Mouse (Mus musculus) limb, embryonic 12.5 days (tissue): ENCODE results near the gene Rasd1. TPM values are rescaled to one million over a fixed set of nuclear protein-coding genes. Genes with fewer than 3 reads are reported as not detected.
A peak's percentile ranks its signal among the peaks of the same experiment; 100 is the strongest.

Experiments
- ATAC-seq: fragments of 200-750 bp; cut with Nextera tagmentation; 2 replicates; pipeline ENCODE4 v1.8.0; 2017; ENCODE audit warnings: low read depth, moderate TSS enrichment; ENCODE audit not compliant: insufficient number of reproducible peaks, insufficient read depth, low FRiP score, low TSS enrichment
- H3K27ac ChIP-seq: fragments of 300-500 bp; sonication (generic); 2 replicates; pipeline ENCODE4 v1.5.1; 2016; ENCODE audit warnings: mild to moderate bottlenecking, moderate library complexity
- H3K27me3 ChIP-seq: fragments of 300-500 bp; sonication (generic); 2 replicates; pipeline ENCODE4 v1.6.1; 2016; ENCODE audit warnings: mild to moderate bottlenecking, moderate library complexity
- H3K36me3 ChIP-seq: fragments of 300-500 bp; sonication (generic); 2 replicates; pipeline ENCODE4 v1.6.1; 2016; ENCODE audit warnings: mild to moderate bottlenecking, moderate library complexity
- H3K4me1 ChIP-seq: fragments of 300-500 bp; sonication (generic); replicated peaks from 2 replicates; pipeline ENCODE4 v1.6.1; 2016
- H3K4me2 ChIP-seq: fragments of 300-500 bp; sonication (generic); 2 replicates; pipeline ENCODE4 v1.6.1; 2016; ENCODE audit warnings: mild to moderate bottlenecking, moderate library complexity
- H3K4me3 ChIP-seq: fragments of 300-500 bp; sonication (generic); replicated peaks from 2 replicates; pipeline ENCODE4 v1.5.1; 2016; ENCODE audit warnings: mild to moderate bottlenecking
- H3K9ac ChIP-seq: fragments of 300-500 bp; sonication (generic); replicated peaks from 2 replicates; pipeline ENCODE4 v1.6.1; 2016; ENCODE audit warnings: mild to moderate bottlenecking, moderate library complexity
- H3K9me3 ChIP-seq: fragments of 300-500 bp; sonication (generic); 2 replicates; pipeline ENCODE4 v1.6.1; 2016; ENCODE audit warnings: mild to moderate bottlenecking, moderate library complexity
- WGBS: fragments of 180-500 bp; shearing (Covaris S2); methylation state at CpG from one replicate; pipeline ENCODE4 v1.1.7; 2016; 5-methylcytosine and 5-hydroxymethylcytosine counted together
- polyA plus RNA-seq: library from polyadenylated mRNA; unstranded; fragments of >200 nt; fragmentation: Nextera tagmentation; extraction: Ambion mirVana; gene quantifications from 2 replicates; pipeline ENCODE4 v1.2.1, GENCODE M21; 2016

Gene Rasd1
- polyA plus RNA-seq, result 1.5 and 1.7 TPM in 2 replicates

GRCm38 (mm10) chr11:59964818-59965217 lies at the start of gene Rasd1:
Rasd1 (minus strand) TSS chr11:59964944.
- Histone ChIP-seq H3K9ac (peak within 1 kb of the TSS; percentile 53), H3K4me1 (peaks cover 39% of the 10 kb centered on the region), H3K27me3 (peaks cover 34% of the 10 kb centered on the region), H3K4me3 (peak within 1 kb of the TSS; percentile 47), H3K27ac (no peak within 1 kb of the TSS), H3K4me2 (peak within 1 kb of the TSS; percentile 91), H3K36me3 (peaks cover 24% of the 10 kb centered on the region), H3K9me3 (no peaks in the 10 kb centered on the region)
- under 1% methylated on average over 28 of the region's 28 CpGs for WGBS
- ATAC-seq, result peak; percentile 83; the same call in 1 of the 2 replicates

DNA sequence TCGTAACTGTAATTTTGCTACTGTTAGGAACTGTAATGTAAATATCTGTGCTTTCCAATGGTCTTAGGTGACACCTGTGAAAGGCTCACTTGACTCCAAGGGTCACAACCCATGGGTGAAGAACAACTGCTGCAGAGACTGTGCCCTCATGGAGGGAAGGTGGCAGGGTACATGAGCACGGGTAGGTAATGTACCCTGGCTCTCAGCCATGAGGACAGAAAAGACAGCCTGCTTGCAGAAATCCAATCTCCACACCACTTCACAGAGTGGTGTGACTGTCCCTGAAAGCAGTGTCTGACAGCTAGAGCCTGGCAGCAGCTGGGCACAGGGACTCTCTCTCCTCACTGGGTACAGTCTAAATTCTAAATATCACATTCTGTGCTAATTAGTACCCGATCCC lies 46.8 kb upstream of the Rasd1 start:
- Histone ChIP-seq H3K4me3 (no peak overlapping the region), H3K4me1 (no peaks in the 10 kb centered on the region; the same call in 1 of the 2 replicates), H3K27me3 (no peaks in the 10 kb centered on the region), H3K9me3 (no peaks in the 10 kb centered on the region), H3K36me3 (no peaks in the 10 kb centered on the region), H3K4me2 (no peak overlapping the region), H3K27ac (no peak overlapping the region), H3K9ac (no peak overlapping the region)
- no peak for ATAC-seq
- WGBS, result 92% methylated on average over 3 of the region's 3 CpGs

DNA sequence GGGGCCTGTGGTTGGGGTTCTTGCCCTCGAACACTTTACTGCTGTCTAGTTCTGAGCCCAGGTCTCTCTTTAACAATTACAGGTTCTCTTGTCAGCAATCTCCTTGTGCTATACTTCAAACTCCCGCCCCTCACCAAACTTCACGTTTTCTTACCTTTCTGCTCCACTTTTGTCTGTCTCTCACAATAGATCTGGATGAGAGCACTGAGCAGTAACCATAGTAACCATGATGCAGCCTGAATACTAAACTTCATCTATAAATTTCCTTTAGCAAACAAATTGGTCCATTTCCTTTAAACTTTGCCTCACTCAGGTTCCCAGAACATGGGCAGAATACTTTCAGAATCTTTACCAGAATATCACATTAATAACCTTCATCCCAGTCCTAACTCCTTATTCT lies 44.7 kb upstream of the Rasd1 start:
- no peak overlapping the region for H3K4me3 ChIP-seq
- H3K4me1 ChIP-seq, result no peaks in the 10 kb centered on the region

DNA sequence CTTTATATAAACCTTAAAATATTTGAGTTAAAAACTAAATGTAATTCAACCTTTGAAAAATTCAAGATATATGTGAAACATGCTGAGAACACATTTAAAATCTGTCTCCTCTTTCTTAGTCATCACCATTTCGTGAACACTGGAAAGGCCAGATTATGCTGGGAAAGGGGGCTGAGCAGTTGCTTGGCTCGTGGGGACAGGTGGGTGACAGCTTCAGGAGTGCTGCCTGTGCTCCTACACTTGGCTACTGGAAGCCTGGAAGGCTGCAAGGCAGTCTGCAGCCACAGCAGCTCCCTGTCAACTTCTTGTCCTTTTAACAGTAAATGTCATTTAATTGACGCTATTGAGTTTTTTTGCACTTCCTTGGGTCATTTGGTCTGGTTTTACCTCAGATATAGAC lies 41.1 kb upstream of the Rasd1 start:
- H3K4me3 ChIP-seq, result no peak overlapping the region
- no peaks in the 10 kb centered on the region for H3K4me1 ChIP-seq
- no peaks in the 10 kb centered on the region for H3K36me3 ChIP-seq
- no peak overlapping the region for H3K9ac ChIP-seq
- 71% methylated on average over 3 of the region's 3 CpGs for WGBS
- no peak for ATAC-seq
- H3K4me2 ChIP-seq, result no peak overlapping the region
- no peaks in the 10 kb centered on the region for H3K27me3 ChIP-seq
- H3K9me3 ChIP-seq, result no peaks in the 10 kb centered on the region
- H3K27ac ChIP-seq, result no peak overlapping the region

More for the DNA sequence above, 44.7 kb upstream of the Rasd1 start:
- no peaks in the 10 kb centered on the region for H3K9me3 ChIP-seq
- no peak overlapping the region for H3K4me2 ChIP-seq
- no peak for ATAC-seq
- H3K27me3 ChIP-seq, result no peaks in the 10 kb centered on the region
- no peak overlapping the region for H3K27ac ChIP-seq
- H3K36me3 ChIP-seq, result no peaks in the 10 kb centered on the region
- no peak overlapping the region for H3K9ac ChIP-seq
- 86% methylated on average over 3 of the region's 3 CpGs for WGBS

DNA sequence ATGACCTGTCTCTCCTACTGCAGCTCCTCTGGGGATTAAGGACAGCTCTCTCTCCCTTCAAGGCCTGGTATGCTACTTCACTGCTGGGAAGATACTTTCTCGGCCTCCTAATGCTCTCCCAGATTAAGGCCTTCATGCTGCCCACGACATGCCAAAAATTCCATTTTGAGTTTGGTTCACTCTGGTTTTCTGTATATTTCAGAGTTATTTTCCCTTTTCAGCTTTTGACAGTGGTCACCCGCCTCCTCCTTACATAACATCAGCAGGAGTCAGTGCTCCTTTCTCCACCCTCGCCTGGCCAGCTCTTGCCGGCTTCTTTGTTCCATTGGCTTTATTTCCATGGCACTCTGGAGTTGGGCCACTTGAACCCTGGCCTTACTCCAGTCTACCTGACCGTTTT lies 40.0 kb upstream of the Rasd1 start:
- Histone ChIP-seq H3K4me1 (no peaks in the 10 kb centered on the region), H3K27ac (no peak overlapping the region), H3K9me3 (no peaks in the 10 kb centered on the region), H3K27me3 (no peaks in the 10 kb centered on the region), H3K4me3 (no peak overlapping the region), H3K4me2 (no peak overlapping the region), H3K9ac (no peak overlapping the region), H3K36me3 (no peaks in the 10 kb centered on the region)
- 82% methylated on average over 6 of the region's 6 CpGs for WGBS
- ATAC-seq, result no peak

DNA sequence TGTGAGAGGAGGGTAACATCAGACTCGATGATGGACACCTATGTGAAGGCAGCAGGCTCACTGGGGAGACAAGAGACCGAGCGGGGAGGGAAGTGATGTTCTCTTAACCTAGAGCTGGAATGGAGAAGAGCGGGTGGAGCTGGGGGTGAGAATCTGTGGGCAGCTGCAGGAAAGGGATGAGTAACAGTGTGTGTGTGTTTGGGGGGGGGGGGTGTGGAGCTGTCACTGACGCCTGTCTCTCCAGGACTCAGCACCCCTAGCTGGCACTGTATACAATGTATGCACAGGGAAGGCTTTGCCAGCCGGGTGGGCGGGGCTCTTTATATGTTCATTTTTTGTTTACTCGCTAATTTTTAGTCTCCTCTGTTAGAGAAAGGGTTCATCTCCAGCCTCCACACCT lies 39.1 kb upstream of the Rasd1 start:
- Histone ChIP-seq H3K27ac (no peak overlapping the region), H3K4me3 (no peak overlapping the region), H3K9me3 (no peaks in the 10 kb centered on the region), H3K4me1 (no peaks in the 10 kb centered on the region), H3K36me3 (no peaks in the 10 kb centered on the region), H3K27me3 (no peaks in the 10 kb centered on the region), H3K9ac (no peak overlapping the region), H3K4me2 (no peak overlapping the region)
- 84% methylated on average over 8 of the region's 8 CpGs for WGBS
- no peak for ATAC-seq

- Histone ChIP-seq H3K9ac (no peak overlapping the region), H3K4me2 (no peak overlapping the region), H3K27me3 (no peaks in the 10 kb centered on the region), H3K4me1 (no peaks in the 10 kb centered on the region), H3K9me3 (no peaks in the 10 kb centered on the region), H3K27ac (no peak overlapping the region), H3K36me3 (no peaks in the 10 kb centered on the region), H3K4me3 (no peak overlapping the region)
- no peak for ATAC-seq
- WGBS, result 78% methylated on average over 5 of the region's 5 CpGs
Measured at GRCm38 (mm10) chr11:60001231-60001980, 36.7 kb upstream of the Rasd1 start.

- no peak for ATAC-seq
- H3K4me2 ChIP-seq, result no peak overlapping the region
- no peaks in the 10 kb centered on the region for H3K27me3 ChIP-seq
- no peaks in the 10 kb centered on the region for H3K9me3 ChIP-seq
- H3K4me3 ChIP-seq, result no peak overlapping the region
- H3K27ac ChIP-seq, result no peak overlapping the region
- H3K9ac ChIP-seq, result no peak overlapping the region
- 79% methylated on average over 9 of the region's 9 CpGs for WGBS
- peaks cover 7% of the 10 kb centered on the region; the same call in 1 of the 2 replicates for H3K4me1 ChIP-seq
- no peaks in the 10 kb centered on the region for H3K36me3 ChIP-seq
Measured at GRCm38 (mm10) chr11:59994318-59994717, 29.6 kb upstream of the Rasd1 start.

DNA sequence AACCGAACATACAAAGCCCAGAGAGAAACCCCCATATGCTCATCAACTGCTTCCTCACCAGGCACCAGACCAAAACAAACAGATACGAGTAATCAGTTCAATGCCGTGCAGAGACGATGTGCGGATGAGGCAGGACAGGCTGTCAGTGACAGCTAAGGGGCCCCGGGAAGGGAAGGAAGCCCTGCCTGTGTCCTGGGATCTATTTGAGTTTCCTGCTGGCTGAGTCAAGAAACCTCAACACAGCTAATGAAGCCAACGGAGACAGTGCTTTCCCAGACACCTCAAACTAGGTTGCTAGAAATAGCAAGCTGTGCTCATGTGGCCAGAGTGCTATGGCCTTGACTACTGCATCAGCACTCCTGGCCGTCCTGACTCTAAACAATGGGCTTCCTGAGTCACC lies 26.6 kb upstream of the Rasd1 start:
- Histone ChIP-seq H3K9ac (no peak overlapping the region), H3K36me3 (no peaks in the 10 kb centered on the region), H3K27me3 (no peaks in the 10 kb centered on the region), H3K4me1 (peaks cover 7% of the 10 kb centered on the region; the same call in 1 of the 2 replicates), H3K9me3 (no peaks in the 10 kb centered on the region), H3K27ac (no peak overlapping the region), H3K4me3 (no peak overlapping the region), H3K4me2 (no peak overlapping the region)
- ATAC-seq, result no peak
- 68% methylated on average over 8 of the region's 8 CpGs for WGBS

- H3K27ac ChIP-seq, result peak overlapping the region; percentile 20; the same call in 1 of the 2 replicates
- no peaks in the 10 kb centered on the region for H3K27me3 ChIP-seq
- H3K4me1 ChIP-seq, result peaks cover 7% of the 10 kb centered on the region; the same call in 1 of the 2 replicates
- no peak overlapping the region for H3K9ac ChIP-seq
- no peak for ATAC-seq
- no peak overlapping the region for H3K4me2 ChIP-seq
- no peak overlapping the region for H3K4me3 ChIP-seq
- 59% methylated on average over 1 of the region's 1 CpGs for WGBS
- no peaks in the 10 kb centered on the region for H3K36me3 ChIP-seq
- H3K9me3 ChIP-seq, result no peaks in the 10 kb centered on the region
Measured at GRCm38 (mm10) chr11:59989406-59989805, 24.7 kb upstream of the Rasd1 start.

DNA sequence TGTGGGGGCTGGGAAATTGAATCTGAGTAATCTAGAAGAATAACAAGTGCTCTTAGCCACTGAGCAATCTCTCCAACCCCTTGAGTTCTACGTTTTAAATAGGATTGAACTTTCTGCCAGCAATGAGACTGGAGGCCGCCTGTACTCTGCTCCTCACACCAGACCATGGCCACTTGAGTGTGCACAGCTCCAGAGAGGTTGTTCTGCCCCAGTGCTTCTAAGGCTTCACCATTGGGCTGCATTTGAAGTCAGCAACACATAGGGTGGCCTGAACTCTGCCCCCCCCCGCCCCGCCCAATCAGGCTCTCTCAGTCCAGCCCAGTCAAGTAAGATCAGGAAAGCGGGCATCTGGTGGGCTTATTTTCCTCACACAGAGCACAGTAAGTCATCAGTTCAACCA lies 13.1 kb upstream of the Rasd1 start:
- H3K4me1 ChIP-seq, result peaks cover 13% of the 10 kb centered on the region
- no peak overlapping the region for H3K27ac ChIP-seq
- no peak overlapping the region for H3K9ac ChIP-seq
- no peak overlapping the region for H3K4me2 ChIP-seq
- H3K4me3 ChIP-seq, result no peak overlapping the region
- H3K36me3 ChIP-seq, result no peaks in the 10 kb centered on the region
- H3K27me3 ChIP-seq, result 0 out of 2 replicates have a peak, but pooled peaks cover 2% of the 10 kb centered on the region
- ATAC-seq, result no peak
- H3K9me3 ChIP-seq, result no peaks in the 10 kb centered on the region
- WGBS, result 82% methylated on average over 5 of the region's 5 CpGs

GRCm38 (mm10) chr11:59975241-59975640 lies 10.5 kb upstream of the Rasd1 start:
- Histone ChIP-seq H3K4me3 (no peak overlapping the region), H3K4me2 (no peak overlapping the region), H3K9ac (no peak overlapping the region), H3K36me3 (no peaks in the 10 kb centered on the region), H3K4me1 (peaks cover 1% of the 10 kb centered on the region; the same call in 1 of the 2 replicates), H3K27ac (no peak overlapping the region), H3K27me3 (0 out of 2 replicates have a peak, but pooled peaks cover 2% of the 10 kb centered on the region), H3K9me3 (no peaks in the 10 kb centered on the region)
- no peak for ATAC-seq
- 62% methylated on average over 10 of the region's 10 CpGs for WGBS
